Mouse (Mus musculus): ENCODE results near the gene Pde3a. TPM values are rescaled to one million over a fixed set of nuclear protein-coding genes. Genes with fewer than 3 reads are reported as not detected.

Pde3a gene
- polyA plus RNA-seq, 1 experiment from 2014 or later: 4.8 TPM

GRCm38 (mm10) chr6:141281685-141282084 lies 32.6 kb downstream of the Pde3a start:
- H3K27me3 ChIP-seq (ENCODE audit: control insufficient read depth, insufficient read depth, low read depth, low read length): no peaks in the 10 kb centered on the region
- H3K4me2 ChIP-seq (ENCODE audit: low read depth, low read length): no peak overlapping the region
- H3K27ac ChIP-seq (ENCODE audit: low read length): no peak overlapping the region
- no peak overlapping the region for H3K4me3 ChIP-seq (ENCODE audit: low read length)
- H3K9ac ChIP-seq (ENCODE audit: low read length): no peak overlapping the region
- no peaks in the 10 kb centered on the region for H3K9me3 ChIP-seq (ENCODE audit: control insufficient read depth, low read length)
- H3K36me3 ChIP-seq (ENCODE audit: control insufficient read depth, insufficient read depth, low read length): no peaks in the 10 kb centered on the region
- H3K4me1 ChIP-seq (replicated peaks; ENCODE audit: control insufficient read depth, insufficient read depth, low read length): no peaks in the 10 kb centered on the region
- WGBS: 91% methylated on average over 3 of the region's 3 CpGs
- ATAC-seq (ENCODE audit: low read depth): no peak

- no peaks in the 10 kb centered on the region for H3K9me3 ChIP-seq (ENCODE audit: control insufficient read depth, low read length)
- no peaks in the 10 kb centered on the region for H3K36me3 ChIP-seq (ENCODE audit: control insufficient read depth, insufficient read depth, low read length)
- H3K4me1 ChIP-seq (replicated peaks; ENCODE audit: control insufficient read depth, insufficient read depth, low read length): no peaks in the 10 kb centered on the region
- no peak for ATAC-seq (ENCODE audit: low read depth)
- H3K9ac ChIP-seq (ENCODE audit: low read length): no peak overlapping the region
- no peak overlapping the region for H3K4me2 ChIP-seq (ENCODE audit: low read depth, low read length)
- H3K4me3 ChIP-seq (ENCODE audit: low read length): no peak overlapping the region
- H3K27ac ChIP-seq (ENCODE audit: low read length): no peak overlapping the region
- 71% methylated on average over 7 of the region's 7 CpGs for WGBS
- no peaks in the 10 kb centered on the region for H3K27me3 ChIP-seq (ENCODE audit: control insufficient read depth, insufficient read depth, low read depth, low read length)
These were observed 33.7 kb downstream of the Pde3a start for GRCm38 (mm10) chr6:141282796-141283195.

GRCm38 (mm10) chr6:141291195-141291594 lies 42.1 kb downstream of the Pde3a start:
- H3K4me2 ChIP-seq (ENCODE audit: low read depth, low read length): no peak overlapping the region
- WGBS: 77% methylated on average over 2 of the region's 2 CpGs
- H3K4me3 ChIP-seq (ENCODE audit: low read length): no peak overlapping the region
- H3K4me1 ChIP-seq (replicated peaks; ENCODE audit: control insufficient read depth, insufficient read depth, low read length): no peaks in the 10 kb centered on the region
- H3K36me3 ChIP-seq (ENCODE audit: control insufficient read depth, insufficient read depth, low read length): no peaks in the 10 kb centered on the region
- no peaks in the 10 kb centered on the region for H3K9me3 ChIP-seq (ENCODE audit: control insufficient read depth, low read length)
- ATAC-seq (ENCODE audit: low read depth): no peak
- no peaks in the 10 kb centered on the region for H3K27me3 ChIP-seq (ENCODE audit: control insufficient read depth, insufficient read depth, low read depth, low read length)
- no peak overlapping the region for H3K9ac ChIP-seq (ENCODE audit: low read length)
- H3K27ac ChIP-seq (ENCODE audit: low read length): no peak overlapping the region

GRCm38 (mm10) chr6:141292826-141293459 lies 43.9 kb downstream of the Pde3a start:
- H3K4me2 ChIP-seq (ENCODE audit: low read depth, low read length): no peak overlapping the region
- H3K36me3 ChIP-seq (ENCODE audit: control insufficient read depth, insufficient read depth, low read length): no peaks in the 10 kb centered on the region
- whole genome bisulfite sequencing: 84% methylated on average over 10 of the region's 10 CpGs
- H3K27ac ChIP-seq (ENCODE audit: low read length): no peak overlapping the region
- ATAC-seq (ENCODE audit: low read depth): no peak
- H3K27me3 ChIP-seq (ENCODE audit: control insufficient read depth, insufficient read depth, low read depth, low read length): no peaks in the 10 kb centered on the region
- no peak overlapping the region for H3K4me3 ChIP-seq (ENCODE audit: low read length)
- H3K9me3 ChIP-seq (ENCODE audit: control insufficient read depth, low read length): no peaks in the 10 kb centered on the region
- no peak overlapping the region for H3K9ac ChIP-seq (ENCODE audit: low read length)
- no peaks in the 10 kb centered on the region for H3K4me1 ChIP-seq (replicated peaks; ENCODE audit: control insufficient read depth, insufficient read depth, low read length)

- Histone ChIP-seq H3K4me3 (ENCODE audit: low read length) (no peak overlapping the region), H3K4me1 (replicated peaks; ENCODE audit: control insufficient read depth, insufficient read depth, low read length) (no peaks in the 10 kb centered on the region), H3K4me2 (ENCODE audit: low read depth, low read length) (no peak overlapping the region), H3K9ac (ENCODE audit: low read length) (no peak overlapping the region), H3K36me3 (ENCODE audit: control insufficient read depth, insufficient read depth, low read length) (no peaks in the 10 kb centered on the region), H3K27me3 (ENCODE audit: control insufficient read depth, insufficient read depth, low read depth, low read length) (no peaks in the 10 kb centered on the region), H3K27ac (ENCODE audit: low read length) (no peak overlapping the region), H3K9me3 (ENCODE audit: control insufficient read depth, low read length) (no peaks in the 10 kb centered on the region)
- ATAC-seq (ENCODE audit: low read depth): no peak
- WGBS: 40% methylated on average over 2 of the region's 2 CpGs
These were observed 44.4 kb downstream of the Pde3a start for GRCm38 (mm10) chr6:141293460-141293853.

- WGBS: 67% methylated on average over 3 of the region's 3 CpGs
- no peak overlapping the region for H3K4me2 ChIP-seq (ENCODE audit: low read depth, low read length)
- no peak for ATAC-seq (ENCODE audit: low read depth)
These were observed 46.2 kb downstream of the Pde3a start for GRCm38 (mm10) chr6:141295264-141295663.

GRCm38 (mm10) chr6:141301750-141302748 lies 53.0 kb downstream of the Pde3a start:
- no peaks in the 10 kb centered on the region for H3K36me3 ChIP-seq (ENCODE audit: control insufficient read depth, insufficient read depth, low read length)
- H3K4me3 ChIP-seq (ENCODE audit: low read length): no peak overlapping the region
- no peak for ATAC-seq (ENCODE audit: low read depth)
- H3K4me2 ChIP-seq (ENCODE audit: low read depth, low read length): no peak overlapping the region
- 0 out of 2 replicates have a peak, but pooled peaks cover 5% of the 10 kb centered on the region for H3K4me1 ChIP-seq (replicated peaks; ENCODE audit: control insufficient read depth, insufficient read depth, low read length)
- H3K27ac ChIP-seq (ENCODE audit: low read length): no peak overlapping the region
- H3K9ac ChIP-seq (ENCODE audit: low read length): no peak overlapping the region
- H3K9me3 ChIP-seq (ENCODE audit: control insufficient read depth, low read length): no peaks in the 10 kb centered on the region; the same call in 1 of the 2 replicates
- H3K27me3 ChIP-seq (ENCODE audit: control insufficient read depth, insufficient read depth, low read depth, low read length): no peaks in the 10 kb centered on the region
- 84% methylated on average over 14 of the region's 14 CpGs for WGBS

More at GRCm38 (mm10) chr6:141295264-141295663, 46.2 kb downstream of the Pde3a start:
- H3K9me3 ChIP-seq (ENCODE audit: control insufficient read depth, low read length): no peaks in the 10 kb centered on the region
- H3K36me3 ChIP-seq (ENCODE audit: control insufficient read depth, insufficient read depth, low read length): no peaks in the 10 kb centered on the region
- no peaks in the 10 kb centered on the region for H3K27me3 ChIP-seq (ENCODE audit: control insufficient read depth, insufficient read depth, low read depth, low read length)
- H3K4me1 ChIP-seq (replicated peaks; ENCODE audit: control insufficient read depth, insufficient read depth, low read length): no peaks in the 10 kb centered on the region
- no peak overlapping the region for H3K9ac ChIP-seq (ENCODE audit: low read length)
- H3K4me3 ChIP-seq (ENCODE audit: low read length): no peak overlapping the region
- no peak overlapping the region for H3K27ac ChIP-seq (ENCODE audit: low read length)

- 0 out of 2 replicates have a peak, but pooled peaks cover 5% of the 10 kb centered on the region for H3K4me1 ChIP-seq (replicated peaks; ENCODE audit: control insufficient read depth, insufficient read depth, low read length)
- H3K4me3 ChIP-seq (ENCODE audit: low read length): no peak overlapping the region
- peak overlapping the region; percentile 13; the same call in 1 of the 2 replicates for H3K27ac ChIP-seq (ENCODE audit: low read length)
- H3K36me3 ChIP-seq (ENCODE audit: control insufficient read depth, insufficient read depth, low read length): no peaks in the 10 kb centered on the region
- 56% methylated on average over 4 of the region's 4 CpGs for WGBS
- ATAC-seq (ENCODE audit: low read depth): no peak
- no peak overlapping the region for H3K4me2 ChIP-seq (ENCODE audit: low read depth, low read length)
- H3K9me3 ChIP-seq (ENCODE audit: control insufficient read depth, low read length): no peaks in the 10 kb centered on the region; the same call in 1 of the 2 replicates
- H3K9ac ChIP-seq (ENCODE audit: low read length): no peak overlapping the region
- no peaks in the 10 kb centered on the region for H3K27me3 ChIP-seq (ENCODE audit: control insufficient read depth, insufficient read depth, low read depth, low read length)
These were observed 53.8 kb downstream of the Pde3a start for GRCm38 (mm10) chr6:141302842-141303241.

- no peak for ATAC-seq (ENCODE audit: low read depth)
- Histone ChIP-seq H3K36me3 (ENCODE audit: control insufficient read depth, insufficient read depth, low read length) (no peaks in the 10 kb centered on the region), H3K27ac (ENCODE audit: low read length) (no peak overlapping the region), H3K27me3 (ENCODE audit: control insufficient read depth, insufficient read depth, low read depth, low read length) (no peaks in the 10 kb centered on the region), H3K4me2 (ENCODE audit: low read depth, low read length) (no peak overlapping the region), H3K9me3 (ENCODE audit: control insufficient read depth, low read length) (no peaks in the 10 kb centered on the region; the same call in 1 of the 2 replicates), H3K4me3 (ENCODE audit: low read length) (no peak overlapping the region), H3K9ac (ENCODE audit: low read length) (no peak overlapping the region), H3K4me1 (replicated peaks; ENCODE audit: control insufficient read depth, insufficient read depth, low read length) (0 out of 2 replicates have a peak, but pooled peaks cover 5% of the 10 kb centered on the region)
- 82% methylated on average over 1 of the region's 1 CpGs for WGBS
These were observed 58.3 kb downstream of the Pde3a start for GRCm38 (mm10) chr6:141307326-141307725.
